Mouse (Mus musculus) adrenal gland, adult 8-10 months (tissue): Measurements from ENCODE around the gene Nfxl1. TPM values are rescaled to one million over a fixed set of nuclear protein-coding genes. Genes with fewer than 3 reads are reported as not detected.
"Not testable (repeated sequence)": the region's sequence is repeated elsewhere in the genome, so short reads cannot be mapped to it uniquely, and the experiment has no call there.

Experiments
- DNase-seq: peaks from one replicate; pipeline ENCODE4 v3.0.0; 2022
- total RNA-seq, 4 experiments: library from RNA; stranded (reverse); gene quantifications; 2 replicates each; pipeline ENCODE4 v1.2.4; 2022

Gene Nfxl1
- 10 to 100 TPM; 12.5 to 24.1 (median 19.2) TPM for total RNA-seq

GRCm38 (mm10) chr5:72559544-72560049 lies at the start of gene Nfxl1:
TSS of gene Nfxl1 (minus strand) at chr5:72559684.
- peak; percentile 95 for DNase-seq

DNA sequence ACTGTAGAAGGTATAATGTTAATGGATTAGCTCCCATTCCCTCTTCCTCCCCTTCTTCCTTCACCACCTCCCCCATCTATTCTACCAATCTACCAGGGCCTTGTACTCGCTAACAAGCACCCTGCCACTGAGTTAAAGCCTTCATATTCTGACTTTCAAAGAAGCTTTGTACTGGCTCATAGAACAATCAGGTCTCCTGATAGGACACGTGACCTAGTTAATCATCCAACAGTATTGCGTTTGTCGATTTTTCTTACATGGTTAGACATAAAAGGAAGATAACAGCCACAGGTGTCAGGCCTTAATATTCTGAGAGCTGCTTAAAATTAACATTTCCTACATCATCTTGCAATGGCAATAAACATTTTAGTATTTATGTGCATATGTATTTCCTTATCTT lies 43.7 kb upstream of the Nfxl1 start:
- DNase-seq, result no peak

DNA sequence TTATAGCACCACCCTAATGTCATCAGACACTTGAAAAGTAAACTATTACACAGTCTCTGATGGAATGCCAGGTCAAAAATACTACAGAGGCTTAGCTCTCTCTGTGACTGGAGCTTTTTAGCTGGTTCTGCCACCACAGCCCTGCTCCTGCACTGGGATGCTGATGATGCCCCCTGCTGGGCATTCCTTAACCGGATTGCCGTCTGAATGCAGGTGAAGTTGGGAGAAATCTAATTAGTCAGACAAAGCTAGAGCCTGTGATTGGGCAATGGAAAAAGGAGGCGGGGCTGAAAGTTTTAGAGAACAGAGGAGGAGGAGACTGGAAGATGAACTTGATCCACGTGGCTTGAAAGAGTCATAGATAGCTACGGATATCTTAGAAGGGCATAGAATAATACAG lies 41.5 kb upstream of the Nfxl1 start:
- DNase-seq, result peak; percentile 31

- DNase-seq, result no peak
Observed at GRCm38 (mm10) chr5:72587192-72587681, 27.8 kb upstream of the Nfxl1 start, which contains the start of gene Gm5868. TSS of gene Gm5868 (minus strand) at chr5:72587551.

GRCm38 (mm10) chr5:72586667-72587191 lies 27.2 kb upstream of the Nfxl1 start:
- not testable (repeated sequence) for DNase-seq

- DNase-seq, result not testable (repeated sequence)
Observed at GRCm38 (mm10) chr5:72586122-72586521, 26.6 kb upstream of the Nfxl1 start.

- DNase-seq, result not testable (repeated sequence)
Observed at GRCm38 (mm10) chr5:72580970-72581332, 21.5 kb upstream of the Nfxl1 start, which contains the start of gene Zar1. TSS of gene Zar1 (minus strand) at chr5:72581254.

- not testable (repeated sequence) for DNase-seq
Observed at GRCm38 (mm10) chr5:72580088-72580969, 20.8 kb upstream of the Nfxl1 start.

DNA sequence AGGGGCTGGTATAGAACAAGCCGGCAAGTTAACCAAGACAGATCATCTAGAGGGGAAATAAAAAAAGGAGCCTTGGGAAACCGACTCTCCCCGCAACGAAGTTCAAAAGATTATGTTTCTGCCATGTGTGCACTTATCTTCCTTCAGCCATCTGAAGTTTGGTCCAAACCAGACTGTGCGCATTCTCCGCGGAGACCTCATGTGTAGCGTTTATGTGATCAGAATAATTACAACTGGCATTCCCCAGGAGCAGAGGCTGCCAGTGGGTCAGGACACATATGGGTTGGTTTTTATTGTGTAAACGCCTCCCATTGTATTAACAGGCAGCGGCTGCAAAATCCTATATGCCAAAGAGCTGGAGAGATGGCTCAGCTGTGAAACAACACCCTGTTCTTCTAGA lies 20.1 kb upstream of the Nfxl1 start:
- not testable (repeated sequence) for DNase-seq

DNA sequence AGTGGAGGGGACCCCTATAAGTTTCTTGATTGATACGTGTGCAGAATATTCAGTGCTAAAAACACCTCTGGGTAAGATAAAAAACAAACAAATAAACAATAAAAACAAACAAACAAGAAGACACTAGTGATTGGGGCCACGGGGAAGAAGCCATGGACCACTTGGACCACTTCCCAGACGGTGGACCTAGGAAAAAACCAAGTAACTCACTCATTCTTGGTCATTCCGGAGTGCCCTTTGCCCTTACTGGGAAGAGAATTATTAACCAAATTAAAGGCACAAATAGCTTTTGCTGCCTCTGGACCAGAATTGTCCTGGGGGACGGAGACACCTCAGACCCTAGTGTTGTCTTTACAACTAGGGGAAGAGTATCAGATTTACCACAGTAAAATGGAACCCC lies 6.1 kb upstream of the Nfxl1 start:
- no peak for DNase-seq

DNA sequence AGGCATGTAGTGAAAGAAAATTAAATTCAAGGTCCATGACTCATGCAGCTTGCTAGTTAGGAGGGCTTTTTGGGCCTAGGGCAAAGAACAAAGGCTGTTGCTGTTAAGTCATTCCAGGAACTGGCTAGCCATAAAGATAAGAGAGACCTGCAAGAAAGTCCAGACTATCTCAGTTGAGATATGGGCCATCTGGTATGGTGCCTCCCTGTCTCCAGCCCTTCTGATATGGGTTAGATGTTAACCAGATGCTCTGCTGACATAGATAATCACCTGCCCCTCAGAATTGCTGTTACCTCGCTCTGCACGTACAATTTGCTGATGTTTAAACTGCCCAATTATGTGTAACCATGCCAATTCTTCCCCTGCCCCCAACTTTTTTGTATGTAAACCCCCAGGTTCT lies 3.7 kb upstream of the Nfxl1 start:
- DNase-seq, result not testable (repeated sequence)

DNA sequence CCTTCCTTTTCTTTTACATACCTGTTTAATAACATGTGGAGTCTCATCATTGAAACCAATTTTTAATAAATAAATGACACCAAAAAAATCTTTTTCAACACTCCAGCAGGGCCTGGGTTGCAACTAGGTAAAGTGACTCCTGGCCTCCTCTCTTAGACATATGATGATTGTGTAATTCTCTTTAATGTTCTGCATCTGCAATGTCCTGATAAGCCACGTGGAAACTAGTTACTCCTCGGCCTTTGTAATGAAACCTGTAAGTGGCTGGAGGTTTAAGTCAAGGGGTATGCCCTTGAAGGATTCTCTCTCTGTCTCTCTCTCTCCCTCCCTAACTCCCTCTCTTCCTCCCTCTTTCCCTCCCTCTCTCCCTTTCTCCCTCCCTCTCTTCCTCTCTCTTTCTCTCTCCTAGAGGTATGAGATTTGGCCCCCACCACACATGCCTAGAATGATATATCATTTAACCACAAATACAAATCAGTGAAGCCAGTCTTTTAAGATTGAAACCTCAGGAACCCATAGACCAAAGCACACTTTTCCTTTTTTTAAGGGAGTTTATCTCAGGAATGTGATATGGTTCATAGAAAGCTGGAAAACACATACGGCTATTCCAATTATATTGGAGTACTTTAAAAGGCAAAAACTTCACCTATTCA lies 1.6 kb upstream of the Nfxl1 start:
- no peak for DNase-seq

GRCm38 (mm10) chr5:72558716-72559526 lies 563 bp downstream of the Nfxl1 start:
- DNase-seq, result no peak

DNA sequence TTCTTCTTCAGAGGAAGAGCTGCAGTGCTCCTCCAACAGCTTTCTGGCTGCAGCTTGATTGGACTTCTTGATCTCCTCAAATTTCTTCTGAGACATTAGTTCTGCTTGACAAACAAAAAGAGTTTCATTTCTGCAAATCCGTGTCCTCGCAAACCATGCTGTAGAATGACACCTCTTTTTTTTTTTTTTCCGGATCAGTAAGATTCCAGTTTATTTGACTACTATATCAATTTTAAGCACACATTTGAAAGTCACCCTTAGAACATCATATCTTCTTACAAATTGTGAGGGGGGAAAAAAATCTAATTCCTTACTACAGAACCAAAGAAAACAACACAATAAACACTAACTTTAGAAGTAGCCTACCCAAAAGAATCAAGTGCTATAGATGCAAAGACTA lies 3.2 kb downstream of the Nfxl1 start:
- no peak for DNase-seq

DNA sequence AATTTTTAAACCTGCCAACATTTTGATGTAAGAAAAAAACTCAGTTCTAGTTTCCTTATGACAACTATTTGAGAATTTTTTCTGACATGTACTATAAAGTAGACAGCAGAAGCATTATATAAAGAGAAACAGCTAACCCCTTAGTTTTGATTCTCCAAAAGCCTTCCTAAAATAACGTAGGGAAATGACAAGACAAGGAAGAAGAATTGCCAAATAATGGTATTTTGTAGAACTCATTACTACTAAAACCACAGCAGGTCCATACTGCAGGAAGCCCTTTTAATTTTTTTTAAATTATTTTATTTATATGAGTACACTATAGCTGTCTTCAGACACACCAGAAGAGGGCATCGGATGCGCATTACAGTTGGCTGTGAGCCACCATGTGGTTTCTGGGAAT lies 8.3 kb downstream of the Nfxl1 start:
- no peak for DNase-seq

DNA sequence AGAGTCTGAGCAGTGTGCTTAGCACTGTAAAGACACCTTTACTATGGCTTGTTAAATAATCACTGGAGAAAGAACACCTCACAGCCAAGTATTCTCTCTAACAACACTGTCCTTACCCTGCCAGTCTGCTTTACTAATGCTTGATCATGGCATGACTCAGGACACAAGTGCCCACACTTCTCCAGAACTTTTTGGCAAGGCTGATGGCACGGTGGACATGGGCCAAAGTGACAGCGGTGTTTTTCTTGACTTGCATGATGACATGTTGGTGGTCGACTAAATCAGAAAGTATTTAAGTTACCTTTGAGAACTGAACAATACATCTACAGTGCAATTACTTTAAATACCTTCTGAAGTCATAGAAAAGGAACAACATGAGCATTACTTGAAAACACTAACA lies 30.6 kb downstream of the Nfxl1 start:
- peak; percentile 27 for DNase-seq

GRCm38 (mm10) chr5:72513808-72514207 lies 45.7 kb downstream of the Nfxl1 start:
- DNase-seq, result no peak

DNA sequence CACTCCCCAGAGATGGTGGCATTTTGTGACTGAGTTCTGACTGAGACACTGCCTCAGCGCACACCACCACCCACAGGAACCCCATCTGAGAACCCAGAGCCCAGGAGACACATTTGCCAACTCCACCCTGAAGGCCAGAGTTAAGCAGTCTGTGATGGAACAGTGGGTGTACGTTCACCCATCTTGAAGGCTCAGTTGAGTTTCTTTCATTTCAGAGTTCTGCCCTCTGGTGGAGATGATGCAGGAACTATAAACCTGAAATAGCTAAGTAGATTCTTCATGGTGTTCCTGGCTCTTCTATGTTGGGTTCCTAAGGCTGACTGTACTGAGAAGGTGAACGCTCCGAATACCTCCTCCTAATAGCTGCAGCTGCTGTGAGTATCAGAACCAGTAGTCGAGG lies 53.7 kb downstream of the Nfxl1 start:
- DNase-seq, result no peak

DNA sequence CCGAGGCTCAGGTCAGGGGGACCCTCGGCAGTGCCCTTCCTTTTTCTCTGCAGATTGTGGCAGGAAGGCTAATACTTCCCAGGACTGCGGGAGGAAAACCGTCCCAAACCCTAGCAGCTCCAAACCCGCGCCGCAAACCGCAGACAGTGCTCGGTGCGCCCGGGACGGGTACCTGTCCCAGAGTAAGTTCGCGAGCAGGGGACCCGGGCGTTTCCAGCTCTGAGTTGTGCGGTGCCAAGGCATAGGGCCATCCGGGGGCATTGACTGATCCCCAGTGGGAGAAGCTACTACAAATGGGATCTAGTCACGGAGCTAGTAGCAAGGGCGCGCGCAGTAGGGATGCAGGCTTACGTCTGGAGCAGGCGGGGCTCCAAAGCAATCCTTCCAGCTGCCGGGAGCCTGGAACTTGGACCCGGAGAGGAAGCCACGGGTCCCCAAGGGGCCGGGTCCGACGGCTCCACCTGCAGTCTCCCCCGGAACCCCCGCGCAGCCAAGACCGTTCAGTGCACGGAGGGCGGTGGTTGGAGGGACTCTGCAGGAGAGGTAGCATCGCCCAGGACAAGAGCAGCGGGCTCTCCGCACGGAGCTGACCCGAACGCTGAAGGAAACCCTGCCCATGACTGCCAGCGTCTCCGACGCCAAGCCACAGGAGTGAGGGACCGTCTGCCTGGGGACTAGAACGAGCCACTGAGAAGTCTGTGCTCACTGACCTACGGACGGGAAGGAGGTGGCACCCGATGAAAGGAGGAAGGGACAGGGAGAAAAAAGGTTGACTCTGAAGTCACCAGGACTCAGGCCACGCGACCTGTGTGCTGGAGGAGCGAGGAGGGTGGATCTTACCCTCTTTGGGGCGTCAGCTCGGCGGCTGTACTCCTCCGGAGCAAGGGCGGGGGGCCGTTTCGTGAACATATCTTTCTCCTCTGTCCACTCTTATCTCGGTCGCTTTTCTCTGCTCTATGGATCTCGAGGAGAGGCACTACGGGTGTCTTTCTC lies 55.7 kb downstream of the Nfxl1 start, which contains the start of gene Corin:
Corin (minus strand) TSS at position 943 of the 993 bp plus-strand sequence.
- DNase-seq, result no peak

- no peak for DNase-seq
Observed at GRCm38 (mm10) chr5:72502778-72503177, 56.7 kb downstream of the Nfxl1 start.

DNA sequence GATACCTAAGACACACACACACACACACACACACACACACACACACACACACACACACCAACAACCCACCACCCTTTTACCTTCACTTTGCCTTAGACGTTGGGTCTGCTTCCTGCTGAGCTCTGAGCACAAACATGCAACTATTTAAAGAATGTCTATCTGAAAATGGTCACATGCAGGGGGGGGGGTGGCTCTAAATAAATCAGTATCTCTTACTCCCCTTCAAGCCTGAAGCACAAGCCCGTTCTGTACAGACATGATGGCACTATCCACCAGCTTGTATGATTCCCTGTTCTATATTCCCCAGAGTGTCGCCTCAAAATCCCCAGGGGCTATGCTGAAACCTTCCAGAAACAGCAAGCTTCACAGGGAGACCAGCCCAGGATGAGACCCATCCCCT lies 57.7 kb downstream of the Nfxl1 start:
- no peak for DNase-seq
